Mouse (Mus musculus): ENCODE results near the gene Pomgnt2.

DNA sequence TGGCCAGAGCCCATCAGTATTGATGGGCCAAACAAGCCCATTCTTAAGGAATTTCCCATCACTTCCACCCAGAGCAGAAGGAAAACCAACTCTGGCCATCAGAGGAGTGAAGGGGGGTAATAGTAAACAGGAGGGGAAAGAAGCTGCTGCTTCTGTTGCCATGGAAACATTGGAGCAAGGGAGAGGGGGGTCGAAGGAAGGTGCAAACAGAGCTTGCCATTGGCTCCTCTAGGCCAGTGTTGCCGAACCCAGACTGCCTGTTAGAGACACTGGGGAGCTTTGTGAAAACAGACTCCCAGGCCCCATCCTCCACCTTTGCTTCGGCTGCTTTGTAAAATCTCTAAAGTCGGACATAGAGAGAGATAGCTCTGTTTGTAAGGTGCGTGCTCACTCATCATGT lies 33.8 kb upstream of the Pomgnt2 start:
- TF ChIP-seq CTCF (IDR thresholded peaks at IDR 0.05; ENCODE audit: borderline replicate concordance, extremely low read depth, insufficient read depth, insufficient read length) (no peak), POLR2A (IDR thresholded peaks at IDR 0.05; ENCODE audit: borderline replicate concordance, extremely low read depth, insufficient read depth, insufficient read length, poor library complexity, severe bottlenecking) (no peak)

All from brain, embryonic 14.5 days (tissue).